Mouse (Mus musculus) adrenal gland (tissue): ENCODE measurements around the gene Gm29110.
"Not testable (repeated sequence)": the region's sequence is repeated elsewhere in the genome, so short reads cannot be mapped to it uniquely, and the experiment has no call there.

Experiments used
- intact Hi-C: fragments of 180-260 bp; cut with DNase I; formaldehyde crosslinking; loops from one replicate; pipeline ENCODE4 v1.15.1; 2025
- long read RNA-seq, 2 experiments: library from polyadenylated mRNA; unstranded; transcript quantifications; one replicate each; pipeline ENCODE4 v2.0.0; 2020; ENCODE audit warnings: borderline replicate concordance in 1 of 2; ENCODE audit not compliant: insufficient replicate concordance in 1 of 2

Gm29110 gene
- long read RNA-seq, experiment 1: 0 reads
- long read RNA-seq, experiment 2: 0 reads

DNA sequence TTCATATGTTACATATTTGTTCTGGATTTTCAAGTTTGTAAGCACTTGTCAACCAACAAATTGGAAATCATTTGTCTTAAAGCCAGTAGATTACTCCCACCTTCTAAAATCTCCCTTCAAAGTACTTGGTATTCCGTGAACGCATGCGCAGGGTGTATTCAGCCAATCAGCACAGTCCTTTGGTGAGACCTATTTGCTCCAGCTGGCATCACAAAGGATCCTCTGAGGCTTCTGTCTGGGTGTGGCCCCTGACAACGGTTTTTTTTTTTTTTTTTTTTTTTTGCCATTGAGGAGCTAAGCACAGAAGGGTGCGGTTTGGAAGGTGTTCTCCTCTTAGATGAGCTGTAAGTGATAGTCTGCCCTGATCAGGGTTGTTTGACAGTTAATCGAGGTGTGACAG, at the start of gene Gm29110:
Gene Gm29110 (plus strand): TSS at position 301 of the 400 bp plus-strand sequence.
- intact Hi-C loops: not testable (repeated sequence)
